Mouse (Mus musculus): ENCODE measurements at regions not wholly inside any gene's neighbourhood (a gene's known extent, or its start where the extent isn't known, plus 50 kb on each side); places are given as distances from the start of the nearest gene placed in this dataset.

GRCm38 (mm10) chr3:63542638-63543408 is 59.1 kb upstream of the Gm34302 start:
- no peak for DNase-seq (ENCODE audit: low spot score in 2 of 2)

GRCm38 (mm10) chr3:63538881-63539280 is 55.2 kb upstream of the Gm34302 start:
- no peak for DNase-seq (ENCODE audit: low spot score in 2 of 2)

GRCm38 (mm10) chr3:63534141-63534540 is 50.5 kb upstream of the Gm34302 start:
- DNase-seq (ENCODE audit: low spot score in 2 of 2) = no peak

All from frontal cortex, postnatal 10 days (tissue).